Mouse (Mus musculus): ENCODE data around the gene Aox2. TPM values are rescaled to one million over a fixed set of nuclear protein-coding genes. Genes with fewer than 3 reads are reported as not detected.

The Aox2 gene
- total and polyA plus RNA-seq, 3 experiments = 0.04 to 0.08 TPM; not detected in 1

DNA sequence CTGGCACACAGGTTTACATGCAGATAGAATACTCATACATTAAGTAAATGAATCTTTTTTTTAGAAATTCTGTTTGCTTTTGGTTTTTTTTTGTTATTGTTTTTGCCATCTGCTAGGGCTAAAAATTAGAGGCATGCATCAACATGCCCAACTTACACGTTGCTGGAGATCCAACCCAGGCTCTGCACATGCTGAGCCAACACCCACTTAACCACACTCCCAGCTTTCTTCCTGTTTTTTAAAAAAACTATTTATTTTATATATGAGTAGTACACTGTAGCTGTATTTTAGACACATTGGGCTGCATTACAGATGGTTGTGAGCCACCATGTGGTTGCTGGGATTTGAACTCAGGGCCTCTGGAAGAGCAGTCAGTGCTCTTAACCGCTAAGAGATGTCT lies 137.9 kb downstream of the Aox2 start:
- H3K4me3 ChIP-seq (ENCODE audit: control insufficient read depth in 1 of 2, insufficient read depth in 1 of 2, low read depth in 2 of 2, low read length in 2 of 2) = no peak overlapping the region
- H3K27ac ChIP-seq (ENCODE audit: control insufficient read depth, low read depth, low read length) = no peak overlapping the region
- H3K79me2 ChIP-seq (ENCODE audit: control insufficient read depth, insufficient read depth, low read length, poor library complexity) = peaks cover 11% of the 10 kb centered on the region
- no peaks in the 10 kb centered on the region for H3K4me1 ChIP-seq (ENCODE audit: control insufficient read depth in 1 of 2, insufficient read depth in 2 of 2, low read length in 2 of 2)
- DNase-seq (ENCODE audit: low read depth, low spot score) = peak; percentile 37
- TF ChIP-seq UBTF (IDR thresholded peaks at IDR 0.05; ENCODE audit: borderline replicate concordance, insufficient read depth, low read depth, low read length) (no peak), BHLHE40 (IDR thresholded peaks at IDR 0.05; ENCODE audit: borderline replicate concordance, low read depth, low read length) (no peak), MYC (IDR thresholded peaks at IDR 0.05; ENCODE audit: low read depth, low read length) (no peak), NRF1 (IDR thresholded peaks at IDR 0.05; ENCODE audit: insufficient read depth, low read depth, low read length, poor library complexity, severe bottlenecking) (no peak), POLR2A (IDR thresholded peaks at IDR 0.05; ENCODE audit: control insufficient read depth in 1 of 2, insufficient read depth in 1 of 2, low read depth in 1 of 2, low read length in 2 of 2, poor library complexity in 1 of 2) (no peak), RCOR1 (IDR thresholded peaks at IDR 0.05; ENCODE audit: low read depth, low read length) (no peak), USF1 (IDR thresholded peaks at IDR 0.05; ENCODE audit: low read depth, low read length) (no peak), MYB (IDR thresholded peaks at IDR 0.05; ENCODE audit: low read depth, low read length) (no peak), ZNF384 (IDR thresholded peaks at IDR 0.05; ENCODE audit: low read depth, low read length) (no peak), ZKSCAN1 (IDR thresholded peaks at IDR 0.05; ENCODE audit: low read depth, low read length) (no peak), E2F4 (IDR thresholded peaks at IDR 0.05; ENCODE audit: borderline replicate concordance, low read depth, low read length) (no peak), TCF12 (IDR thresholded peaks at IDR 0.05; ENCODE audit: low read depth, low read length) (no peak), ZMIZ1 (IDR thresholded peaks at IDR 0.05; ENCODE audit: low read depth, low read length) (no peak), SIN3A (IDR thresholded peaks at IDR 0.05; ENCODE audit: low read length) (no peak), CHD2 (IDR thresholded peaks at IDR 0.05; ENCODE audit: low read length) (no peak), MEF2A (IDR thresholded peaks at IDR 0.05; ENCODE audit: extremely low read depth, insufficient replicate concordance, low read depth, low read length, poor library complexity, severe bottlenecking) (no peak)
- no peaks in the 10 kb centered on the region for H3K27me3 ChIP-seq (ENCODE audit: control insufficient read depth in 1 of 2, insufficient read depth in 2 of 2, low read length in 2 of 2)
- H3K36me3 ChIP-seq (ENCODE audit: control insufficient read depth in 1 of 2, insufficient read depth in 2 of 2, low read length in 2 of 2) = peaks cover 10 to 74% of the 10 kb centered on the region in 2 experiments
- H3K9me3 ChIP-seq (replicated peaks; ENCODE audit: insufficient read depth, low read length) = no peaks in the 10 kb centered on the region
- no peak overlapping the region for H3K9ac ChIP-seq (ENCODE audit: control insufficient read depth, low read depth, low read length, poor library complexity, severe bottlenecking)

- peaks cover 27 to 52% of the 10 kb centered on the region in 2 experiments for H3K36me3 ChIP-seq (ENCODE audit: control insufficient read depth in 1 of 2, insufficient read depth in 2 of 2, low read length in 2 of 2)
- no peak overlapping the region for H3K4me3 ChIP-seq (ENCODE audit: control insufficient read depth in 1 of 2, insufficient read depth in 1 of 2, low read depth in 2 of 2, low read length in 2 of 2)
- H3K4me1 ChIP-seq (ENCODE audit: control insufficient read depth in 1 of 2, insufficient read depth in 2 of 2, low read length in 2 of 2) = peaks cover 0 to 5% of the 10 kb centered on the region in 2 experiments; a peak in 1 of 4 replicates
Observed at GRCm38 (mm10) chr1:58420032-58420431, 141.9 kb downstream of the Aox2 start.

More at GRCm38 (mm10) chr1:58420032-58420431, 141.9 kb downstream of the Aox2 start:
- Histone ChIP-seq H3K9ac (ENCODE audit: control insufficient read depth, low read depth, low read length, poor library complexity, severe bottlenecking) (no peak overlapping the region), H3K27me3 (ENCODE audit: control insufficient read depth in 1 of 2, insufficient read depth in 2 of 2, low read length in 2 of 2) (no peaks in the 10 kb centered on the region), H3K79me2 (ENCODE audit: control insufficient read depth, insufficient read depth, low read length, poor library complexity) (peaks cover 34% of the 10 kb centered on the region), H3K27ac (ENCODE audit: control insufficient read depth, low read depth, low read length) (no peak overlapping the region), H3K9me3 (replicated peaks; ENCODE audit: insufficient read depth, low read length) (no peaks in the 10 kb centered on the region)
- no peak for DNase-seq (ENCODE audit: low read depth, low spot score)
- no peak for TF ChIP-seq HCFC1 (IDR thresholded peaks at IDR 0.05; ENCODE audit: low read depth, low read length)
- TF ChIP-seq USF2 (IDR thresholded peaks at IDR 0.05; ENCODE audit: borderline replicate concordance in 1 of 2, insufficient read depth in 1 of 2, low read depth in 1 of 2, low read length in 2 of 2) = no peak
- no peak for TF ChIP-seq MEF2A (IDR thresholded peaks at IDR 0.05; ENCODE audit: extremely low read depth, insufficient replicate concordance, low read depth, low read length, poor library complexity, severe bottlenecking)
- TF ChIP-seq NELFE (IDR thresholded peaks at IDR 0.05; ENCODE audit: low read depth, low read length) = no peak
- no peak for TF ChIP-seq ETS1 (IDR thresholded peaks at IDR 0.05; ENCODE audit: low read depth, low read length)
- TF ChIP-seq UBTF (IDR thresholded peaks at IDR 0.05; ENCODE audit: borderline replicate concordance, insufficient read depth, low read depth, low read length) = no peak
- no peak for TF ChIP-seq TAL1 (IDR thresholded peaks at IDR 0.05; ENCODE audit: low read length)
- no peak for TF ChIP-seq RCOR1 (IDR thresholded peaks at IDR 0.05; ENCODE audit: low read depth, low read length)
- no peak for TF ChIP-seq RAD21 (IDR thresholded peaks at IDR 0.05; ENCODE audit: low read depth, low read length)
- TF ChIP-seq ELF1 (IDR thresholded peaks at IDR 0.05; ENCODE audit: low read depth, low read length) = no peak
- no peak for TF ChIP-seq ZNF384 (IDR thresholded peaks at IDR 0.05; ENCODE audit: low read depth, low read length)
- no peak for TF ChIP-seq ZC3H11A (IDR thresholded peaks at IDR 0.05; ENCODE audit: low read depth, low read length)

Data from MEL (cell line).